Mouse (Mus musculus): ENCODE results near the gene Sfrp2. TPM values are rescaled to one million over a fixed set of nuclear protein-coding genes. Genes with fewer than 3 reads are reported as not detected.
A peak's percentile ranks its signal among the peaks of the same experiment; 100 is the strongest.

The Sfrp2 gene
- total RNA-seq (2021), result 10 to 100 TPM; 11.2 to 19.2 TPM
- long read RNA-seq, experiment 1, transcript Sfrp2-201 (3 exons, 2,003 nt), result major isoform, 40 of 43 reads
- long read RNA-seq, experiment 1, partial matches to known transcripts, result 0 of 43 reads
- long read RNA-seq, experiment 1, other reads (novel, unspliced or antisense), result 1 of 43 reads
- long read RNA-seq, experiment 2, transcript Sfrp2-201 (3 exons, 2,003 nt), result major isoform, 11 of 11 reads
- long read RNA-seq, experiment 2, partial matches to known transcripts, result 0 of 11 reads
- long read RNA-seq, experiment 2, other reads (novel, unspliced or antisense), result 0 of 11 reads

DNA sequence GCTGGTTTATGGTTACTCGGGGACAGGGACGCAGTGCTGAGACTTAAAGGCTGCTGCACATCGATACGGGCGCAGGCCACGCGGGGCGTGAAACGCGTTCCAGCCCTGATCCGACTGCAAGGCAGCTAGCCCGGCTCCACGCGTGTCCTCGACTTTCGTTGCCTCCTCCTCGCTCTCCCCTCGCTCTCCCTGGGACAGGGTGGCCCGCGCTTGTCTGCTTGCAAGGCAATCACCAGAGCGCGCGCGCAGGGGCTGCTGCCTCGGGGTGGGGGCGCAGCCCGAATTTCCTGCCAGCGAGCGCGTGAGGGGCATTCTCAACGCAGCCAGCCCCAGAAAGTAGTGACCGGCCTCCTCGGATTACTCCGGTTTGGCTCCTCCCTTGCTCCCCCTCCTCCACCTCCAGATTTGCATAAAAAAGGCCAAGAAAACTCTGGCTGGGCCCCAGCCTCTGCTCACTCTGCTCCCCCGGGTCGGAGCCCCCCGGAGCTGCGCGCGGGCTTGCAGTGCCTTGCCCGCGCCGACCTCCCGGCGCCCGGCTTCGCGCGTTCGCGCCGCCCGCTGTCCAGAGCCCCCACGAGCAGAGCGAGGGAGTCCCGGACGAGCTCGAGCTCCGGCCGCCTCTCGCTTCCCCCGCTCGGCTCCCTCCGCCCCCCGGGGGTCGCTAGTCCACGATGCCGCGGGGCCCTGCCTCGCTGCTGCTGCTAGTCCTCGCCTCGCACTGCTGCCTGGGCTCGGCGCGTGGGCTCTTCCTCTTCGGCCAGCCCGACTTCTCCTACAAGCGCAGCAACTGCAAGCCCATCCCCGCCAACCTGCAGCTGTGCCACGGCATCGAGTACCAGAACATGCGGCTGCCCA lies at the start of gene Sfrp2:
Gene Sfrp2 (plus strand): TSS at position 451 of the 855 bp plus-strand sequence.
- peak; percentile 48 for DNase-seq

- no peak for DNase-seq
These were observed 48.4 kb upstream of the Sfrp2 start for GRCm38 (mm10) chr3:83717643-83718231.

DNA sequence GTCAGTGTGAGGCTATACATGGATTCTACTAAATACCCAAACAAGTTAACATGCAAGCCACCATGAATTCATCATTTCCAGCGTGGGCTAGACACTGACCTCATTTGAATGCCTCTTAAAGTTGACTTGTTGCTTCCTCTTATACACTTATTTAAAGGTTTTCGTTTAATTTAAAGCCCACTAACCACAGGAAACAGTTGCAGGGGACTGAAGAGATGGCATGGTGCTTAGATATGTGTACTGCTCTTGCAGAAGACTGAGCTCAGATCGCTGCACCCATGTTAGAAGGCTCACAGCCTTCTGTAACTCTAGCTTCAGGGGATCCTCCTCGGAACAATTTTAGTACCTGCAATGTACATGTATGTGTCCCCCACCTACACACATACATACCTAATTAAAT lies 47.5 kb upstream of the Sfrp2 start:
- DNase-seq, result no peak

- no peak for DNase-seq
These were observed 37.9 kb upstream of the Sfrp2 start for GRCm38 (mm10) chr3:83728223-83728622.

DNA sequence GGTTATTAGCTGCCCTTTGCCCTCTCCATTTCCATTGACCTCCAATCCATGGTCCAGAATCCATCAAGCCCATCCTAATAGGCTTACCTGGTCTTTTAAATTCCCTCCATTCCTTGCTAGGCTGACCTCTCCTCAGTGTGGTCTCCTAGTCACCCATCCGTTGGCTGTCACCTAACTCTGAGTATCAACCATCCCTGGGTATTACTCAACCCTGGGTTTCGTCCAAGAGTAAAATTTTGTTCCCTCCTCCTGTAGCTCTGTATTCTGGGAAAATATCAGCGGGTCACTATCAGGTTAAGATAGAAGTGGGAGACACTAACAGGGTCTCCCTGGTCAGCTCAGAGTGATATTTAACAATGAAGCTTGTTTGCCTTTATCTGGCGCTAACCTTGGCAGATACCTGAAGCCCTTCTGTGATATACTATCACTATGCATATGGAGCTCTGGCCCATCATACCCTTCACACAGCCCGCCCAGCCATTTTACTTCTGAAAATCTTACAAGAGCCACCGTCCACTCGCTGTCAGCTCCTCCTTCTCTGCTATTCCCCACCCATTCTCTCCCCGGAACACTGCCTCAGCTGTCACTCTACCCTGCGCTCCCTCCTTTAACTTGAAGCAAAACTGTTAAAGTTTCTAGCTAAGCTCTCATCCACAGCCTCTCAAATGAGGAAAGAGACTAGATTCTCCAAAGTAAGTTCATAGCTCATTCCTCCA lies 37.3 kb upstream of the Sfrp2 start:
- DNase-seq, result no peak

DNA sequence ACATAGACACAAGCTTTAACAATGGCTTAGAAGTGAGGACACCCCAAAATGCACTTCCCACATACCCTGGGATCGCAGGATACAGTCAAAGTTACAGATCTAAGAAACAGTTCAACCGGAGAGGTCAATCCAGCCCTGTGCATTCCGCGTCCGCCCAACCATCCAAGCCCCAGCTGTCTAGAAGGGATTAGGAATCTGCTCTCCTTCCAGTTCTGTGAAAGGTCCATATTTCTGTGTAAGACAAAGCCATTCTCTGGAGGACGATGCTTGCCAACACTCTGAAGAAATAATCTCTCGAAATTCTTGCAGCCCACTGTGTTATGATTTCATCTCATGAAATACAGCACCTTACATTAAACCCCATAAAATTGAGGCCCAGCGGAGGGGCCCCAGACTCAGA lies 32.1 kb upstream of the Sfrp2 start:
- DNase-seq, result no peak

- no peak for DNase-seq
These were observed 29.1 kb upstream of the Sfrp2 start for GRCm38 (mm10) chr3:83736980-83737379.

GRCm38 (mm10) chr3:83740246-83740645 lies 25.9 kb upstream of the Sfrp2 start:
- peak; percentile 34 for DNase-seq

- peak; percentile 32 for DNase-seq
These were observed 18.8 kb upstream of the Sfrp2 start for GRCm38 (mm10) chr3:83747276-83747675.

- DNase-seq, result no peak
These were observed 18.2 kb upstream of the Sfrp2 start for GRCm38 (mm10) chr3:83747895-83748294.

DNA sequence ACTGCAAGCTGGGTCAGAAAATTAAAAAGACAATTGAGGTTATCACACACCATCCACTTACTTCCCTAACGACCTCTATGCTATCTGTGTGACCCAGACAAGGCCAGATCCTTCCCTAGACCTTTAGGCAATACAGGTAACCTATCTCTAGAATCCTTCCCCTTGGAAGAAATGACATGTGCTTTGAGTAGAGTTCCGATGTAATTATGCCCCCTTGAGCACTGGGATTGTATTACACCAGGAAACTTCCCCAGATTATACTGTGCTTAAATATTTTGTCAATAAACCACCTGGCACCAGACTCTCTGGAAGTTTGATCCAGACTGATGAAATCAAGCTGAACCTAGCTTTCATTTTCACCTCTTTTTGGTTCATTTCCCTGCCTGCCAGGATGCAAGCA lies 14.5 kb upstream of the Sfrp2 start:
- DNase-seq, result peak; percentile 15

DNA sequence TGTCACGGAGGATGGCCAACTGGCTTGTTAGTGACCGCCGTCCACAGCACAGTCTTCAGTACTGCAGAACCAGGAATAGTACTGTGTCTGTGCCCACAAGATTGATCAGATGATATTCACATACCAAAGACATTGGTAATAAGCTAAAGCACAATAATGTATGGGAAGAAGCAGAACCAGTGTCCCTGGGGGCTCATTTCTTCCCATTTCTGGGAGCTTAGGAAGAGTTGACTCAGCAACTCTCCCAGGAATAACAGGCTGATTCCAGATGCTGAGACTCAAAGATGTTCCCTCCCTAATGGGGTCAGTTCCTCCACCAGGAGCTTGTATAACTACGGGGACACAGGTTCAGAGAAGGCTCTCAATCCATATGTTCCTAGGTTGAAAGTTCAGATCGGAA lies 13.9 kb upstream of the Sfrp2 start:
- no peak for DNase-seq

GRCm38 (mm10) chr3:83755043-83755635 lies 11.0 kb upstream of the Sfrp2 start:
- DNase-seq, result no peak

- no peak for DNase-seq
These were observed 10.5 kb upstream of the Sfrp2 start for GRCm38 (mm10) chr3:83755666-83756065.

DNA sequence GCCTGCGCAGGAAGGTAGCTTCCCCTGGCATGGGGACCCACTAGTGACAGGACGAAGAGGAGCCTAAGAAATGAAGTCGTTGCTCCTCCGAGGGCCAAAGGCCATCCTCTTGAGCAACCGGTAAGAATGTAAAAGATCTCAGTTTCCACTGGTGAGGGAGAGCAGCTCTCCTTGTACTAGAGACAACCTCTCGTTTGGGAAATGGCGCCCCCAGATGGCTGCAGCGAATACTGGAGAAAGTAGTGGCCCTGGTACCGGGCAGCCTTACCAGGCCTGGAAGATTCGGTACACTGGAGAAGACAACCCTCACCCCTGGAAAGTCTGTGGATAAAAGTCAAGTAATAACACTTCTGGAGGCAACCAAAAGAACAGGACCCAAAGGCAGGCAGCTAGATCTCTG lies 3.8 kb upstream of the Sfrp2 start:
- DNase-seq, result peak; percentile 25

GRCm38 (mm10) chr3:83763551-83764548 lies 2.3 kb upstream of the Sfrp2 start:
- DNase-seq, result peak; percentile 89

GRCm38 (mm10) chr3:83766726-83767070 lies 577 bp downstream of the Sfrp2 start:
- DNase-seq, result no peak

DNA sequence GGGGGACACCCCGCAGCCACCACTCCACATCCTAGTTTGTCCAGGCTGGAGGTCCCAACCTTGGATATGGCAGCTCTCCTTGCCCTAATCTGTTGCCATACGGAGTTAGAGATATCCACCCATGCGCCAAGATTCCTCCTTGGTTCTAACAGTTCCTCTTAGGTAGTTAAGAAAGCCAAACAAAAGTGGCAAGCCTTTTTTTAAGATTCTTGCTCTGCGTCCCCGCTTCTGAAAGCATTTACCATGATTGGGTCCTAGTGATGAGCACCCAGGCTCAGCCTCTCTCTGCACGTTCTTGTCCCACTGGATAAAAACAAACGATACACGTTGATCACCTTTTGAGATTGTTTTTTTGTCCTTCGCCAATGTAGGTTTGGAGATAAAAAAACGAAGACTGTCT lies 1.0 kb downstream of the Sfrp2 start:
- DNase-seq, result no peak

DNA sequence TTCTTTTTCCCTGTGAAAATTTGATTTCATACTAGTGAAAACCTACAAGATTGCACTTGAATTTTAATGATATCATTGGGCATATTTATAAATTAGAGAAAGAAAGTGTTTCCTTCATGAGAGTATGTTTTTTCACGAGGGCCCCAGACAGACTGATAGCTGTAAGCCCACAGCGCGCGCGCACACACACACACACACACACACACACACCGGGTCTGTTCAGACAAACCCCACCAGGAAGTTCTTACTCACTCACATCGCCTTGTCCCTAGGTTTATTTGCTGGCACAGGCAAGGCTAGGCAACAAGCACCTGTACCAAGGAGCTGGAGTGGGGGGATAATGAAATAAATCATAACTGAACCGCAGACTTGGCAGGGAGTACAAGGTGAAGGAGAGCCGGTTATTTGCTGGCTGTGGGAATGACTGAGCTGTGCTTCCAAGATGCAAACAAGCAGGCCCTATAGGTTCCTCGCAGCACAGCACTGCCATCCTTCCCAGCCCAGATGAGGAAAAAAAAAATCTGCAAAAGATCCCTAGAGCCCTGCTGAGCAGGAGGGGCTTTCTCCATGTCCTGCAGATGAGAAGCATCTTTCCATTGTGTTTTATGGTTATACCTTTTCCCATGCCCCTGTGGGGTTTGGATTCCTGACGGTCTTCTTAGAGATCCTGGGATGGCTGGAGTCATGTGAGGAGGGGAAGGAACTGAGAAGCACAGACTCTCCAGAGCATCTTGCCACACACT lies 2.3 kb downstream of the Sfrp2 start:
- no peak for DNase-seq

GRCm38 (mm10) chr3:83769036-83769410 lies 2.9 kb downstream of the Sfrp2 start:
- no peak for DNase-seq

Data from adrenal gland, postnatal 10 days (tissue).